Mouse (Mus musculus): Measurements from ENCODE around the gene Gm13043.
"Not testable (repeated sequence)": the region's sequence is repeated elsewhere in the genome, so short reads cannot be mapped to it uniquely, and the experiment has no call there.

Gm13043 gene

GRCm38 (mm10) chr4:143511043-143511442 lies at the start of gene Gm13043:
Gene Gm13043 (plus strand): TSS chr4:143511343.
- TF ChIP-seq GATA4 (IDR thresholded peaks at IDR 0.05; ENCODE audit: insufficient replicate concordance, low read length): no peak

DNA sequence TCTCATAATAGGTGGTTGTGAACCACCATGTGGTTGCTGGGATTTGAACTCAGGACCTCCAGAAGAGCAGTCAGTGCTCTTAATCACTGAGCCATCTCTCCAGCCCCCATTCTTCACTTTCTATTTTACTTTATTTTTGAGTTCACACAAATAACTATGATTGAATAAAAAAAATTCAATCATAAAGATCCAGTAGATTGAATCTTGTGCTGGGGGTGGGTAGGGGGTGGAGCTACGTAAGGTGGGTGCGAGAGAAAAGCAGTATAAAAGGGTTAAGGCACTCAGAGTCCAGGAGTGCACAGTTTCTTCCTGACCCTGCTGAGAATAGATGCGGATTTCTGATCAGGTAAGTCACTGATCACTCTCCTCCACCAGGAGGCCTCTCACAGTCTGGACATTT lies 24.5 kb downstream of the Gm13043 start, which contains the start of gene Gm13040:
Gene Gm13040 (plus strand): TSS at position 301 of the 400 bp plus-strand sequence.
- not testable (repeated sequence) for TF ChIP-seq GATA4 (IDR thresholded peaks at IDR 0.05; ENCODE audit: insufficient replicate concordance, low read length)

- not testable (repeated sequence) for TF ChIP-seq GATA4 (IDR thresholded peaks at IDR 0.05; ENCODE audit: insufficient replicate concordance, low read length)
Measured at GRCm38 (mm10) chr4:143551400-143551799, 40.3 kb downstream of the Gm13043 start, which contains the start of the genes BC080695 and Gm13057. Gene BC080695 (plus strand): TSS chr4:143551700. Gene Gm13057 (plus strand): TSS chr4:143551709.

Measured in liver, adult (tissue).